Mouse (Mus musculus) kidney, adult 8-10 months (tissue): ENCODE data around the gene Trmt5.

Experiments
- DNase-seq, 2 experiments: peaks; one replicate each; pipeline ENCODE4 v3.0.0; 2022

Gene Trmt5

GRCm38 (mm10) chr12:73269531-73269930 is 17.0 kb downstream of the Trmt5 start:
- no peak for DNase-seq

- no peak for DNase-seq
These were observed 18.0 kb downstream of the Trmt5 start for GRCm38 (mm10) chr12:73268497-73268896.

- DNase-seq, result no peak
These were observed 19.9 kb downstream of the Trmt5 start for GRCm38 (mm10) chr12:73266597-73266996.

GRCm38 (mm10) chr12:73265381-73265978 is 21.0 kb downstream of the Trmt5 start:
- no peak for DNase-seq

- no peak for DNase-seq
These were observed 26.2 kb downstream of the Trmt5 start for GRCm38 (mm10) chr12:73260339-73260738.

GRCm38 (mm10) chr12:73259269-73259668 is 27.2 kb downstream of the Trmt5 start:
- DNase-seq, result no peak

GRCm38 (mm10) chr12:73255006-73255405 is 31.5 kb downstream of the Trmt5 start:
- DNase-seq, result no peak

GRCm38 (mm10) chr12:73245687-73246086 is 40.8 kb downstream of the Trmt5 start:
- DNase-seq, result no peak

GRCm38 (mm10) chr12:73241960-73242359 is 44.5 kb downstream of the Trmt5 start:
- no peak for DNase-seq

GRCm38 (mm10) chr12:73232586-73232985 is 53.9 kb downstream of the Trmt5 start:
- no peak for DNase-seq

- DNase-seq, result no peak
These were observed 55.0 kb downstream of the Trmt5 start for GRCm38 (mm10) chr12:73231552-73231951.

GRCm38 (mm10) chr12:73230196-73230595 is 56.3 kb downstream of the Trmt5 start:
- no peak for DNase-seq
